Mouse (Mus musculus) liver, embryonic 11.5 days (tissue): Measurements from ENCODE around the gene Acadvl. TPM values are rescaled to one million over a fixed set of nuclear protein-coding genes. Genes with fewer than 3 reads are reported as not detected.

ENCODE experiments used
- ATAC-seq: fragments of 200-750 bp; cut with Nextera tagmentation; replicated peaks from 2 replicates; pipeline ENCODE4 v1.8.0; 2017; ENCODE audit warnings: moderate number of reproducible peaks, mild to moderate bottlenecking, moderate TSS enrichment, moderate library complexity; ENCODE audit not compliant: low FRiP score
- DNase-seq: peaks from one replicate; pipeline ENCODE4 v3.0.0-alpha.2; 2017; ENCODE audit warnings: low spot score
- H3K27ac ChIP-seq: fragments of 300-500 bp; sonication (generic); 2 replicates; pipeline ENCODE4 v1.5.1; 2014; ENCODE audit warnings: mild to moderate bottlenecking, low read depth, low read length, control low read depth
- H3K27me3 ChIP-seq: fragments of 300-500 bp; sonication (generic); replicated peaks from 2 replicates; pipeline ENCODE4 v1.6.1; 2014; ENCODE audit warnings: low read length, mixed read lengths; ENCODE audit not compliant: control insufficient read depth, insufficient read depth
- H3K36me3 ChIP-seq: fragments of 300-500 bp; sonication (generic); 2 replicates; pipeline ENCODE4 v1.6.1; 2014; ENCODE audit warnings: mild to moderate bottlenecking, low read length, moderate library complexity, mixed read lengths; ENCODE audit not compliant: control insufficient read depth, insufficient read depth
- H3K4me1 ChIP-seq: fragments of 300-500 bp; sonication (generic); replicated peaks from 2 replicates; pipeline ENCODE4 v1.6.1; 2014; ENCODE audit warnings: low read length, mixed read lengths; ENCODE audit not compliant: control insufficient read depth, insufficient read depth
- H3K4me2 ChIP-seq: fragments of 300-500 bp; sonication (generic); 2 replicates; pipeline ENCODE4 v1.6.1; 2014; ENCODE audit warnings: mild to moderate bottlenecking, control low read depth, moderate library complexity
- H3K4me3 ChIP-seq: fragments of 300-500 bp; sonication (generic); 2 replicates; pipeline ENCODE4 v1.5.1; 2014; ENCODE audit warnings: low read depth, low read length, control low read depth
- H3K9ac ChIP-seq: fragments of 300-500 bp; sonication (generic); 2 replicates; pipeline ENCODE4 v1.6.1; 2014; ENCODE audit warnings: low read depth, low read length, control low read depth
- H3K9me3 ChIP-seq: fragments of 300-500 bp; sonication (generic); 2 replicates; pipeline ENCODE4 v1.6.1; 2016; ENCODE audit warnings: low read length, inconsistent platforms, mixed read lengths; ENCODE audit not compliant: control insufficient read depth
- WGBS: fragments of 180-500 bp; shearing (Covaris S2); extraction: QIAGEN DNeasy Blood & Tissue Kit; methylation state at CpG from one replicate; pipeline ENCODE4 v1.1.7; 2014; 5-methylcytosine and 5-hydroxymethylcytosine counted together
- polyA plus RNA-seq: library from polyadenylated mRNA; unstranded; fragments of >200 nt; fragmentation: Nextera tagmentation; extraction: Ambion mirVana; gene quantifications from 2 replicates; pipeline ENCODE4 v1.2.1, GENCODE M21; 2014

The Acadvl gene
- polyA plus RNA-seq, 1 experiment from 2014 or later, result 85.7 TPM

DNA sequence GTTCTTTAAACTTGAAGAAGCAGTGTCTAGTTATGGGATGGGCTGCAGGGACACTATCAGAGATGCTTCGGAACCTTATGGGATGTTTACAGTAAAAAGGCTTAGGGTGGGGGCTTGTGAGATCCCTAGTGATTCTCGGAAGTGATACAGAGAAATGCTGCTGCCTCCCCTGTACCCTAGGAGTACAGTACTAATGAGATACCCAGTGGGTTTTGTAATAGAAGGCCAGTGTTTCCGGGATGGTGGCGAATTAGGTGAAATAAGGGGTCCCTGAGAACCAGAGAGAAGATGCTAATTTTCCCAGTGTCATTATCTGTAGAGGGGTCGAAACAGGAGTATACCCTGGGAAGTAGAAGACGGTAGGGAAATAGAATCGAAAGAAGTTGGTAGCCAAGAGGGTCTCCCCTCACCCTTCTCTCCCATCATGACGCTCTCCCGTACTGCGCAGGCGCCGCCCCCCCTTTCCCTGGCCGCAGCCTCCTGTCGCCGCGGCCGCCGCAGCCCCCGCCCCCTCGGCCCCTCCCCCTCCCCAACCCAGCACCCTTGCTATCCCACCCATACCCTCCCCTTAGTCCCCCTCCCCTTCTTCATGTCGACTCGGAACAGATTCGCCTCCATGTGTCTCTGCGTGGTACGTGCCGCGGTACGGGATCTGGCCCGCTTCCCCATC, 8.4 kb upstream of the Acadvl start:
- WGBS, result 5% methylated on average over 27 of the region's 29 CpGs
- DNase-seq, result no peak
- peak overlapping the region; percentile 1; the same call in 1 of the 2 replicates for H3K9ac ChIP-seq
- no peak overlapping the region for H3K27ac ChIP-seq
- H3K9me3 ChIP-seq, result no peaks in the 10 kb centered on the region
- H3K4me1 ChIP-seq, result peaks cover 59% of the 10 kb centered on the region
- peak overlapping the region; percentile 40 for H3K4me3 ChIP-seq
- H3K27me3 ChIP-seq, result no peaks in the 10 kb centered on the region; the same call in 1 of the 2 replicates
- ATAC-seq, result no peak
- peak overlapping the region; percentile 57 for H3K4me2 ChIP-seq
- H3K36me3 ChIP-seq, result no peaks in the 10 kb centered on the region

DNA sequence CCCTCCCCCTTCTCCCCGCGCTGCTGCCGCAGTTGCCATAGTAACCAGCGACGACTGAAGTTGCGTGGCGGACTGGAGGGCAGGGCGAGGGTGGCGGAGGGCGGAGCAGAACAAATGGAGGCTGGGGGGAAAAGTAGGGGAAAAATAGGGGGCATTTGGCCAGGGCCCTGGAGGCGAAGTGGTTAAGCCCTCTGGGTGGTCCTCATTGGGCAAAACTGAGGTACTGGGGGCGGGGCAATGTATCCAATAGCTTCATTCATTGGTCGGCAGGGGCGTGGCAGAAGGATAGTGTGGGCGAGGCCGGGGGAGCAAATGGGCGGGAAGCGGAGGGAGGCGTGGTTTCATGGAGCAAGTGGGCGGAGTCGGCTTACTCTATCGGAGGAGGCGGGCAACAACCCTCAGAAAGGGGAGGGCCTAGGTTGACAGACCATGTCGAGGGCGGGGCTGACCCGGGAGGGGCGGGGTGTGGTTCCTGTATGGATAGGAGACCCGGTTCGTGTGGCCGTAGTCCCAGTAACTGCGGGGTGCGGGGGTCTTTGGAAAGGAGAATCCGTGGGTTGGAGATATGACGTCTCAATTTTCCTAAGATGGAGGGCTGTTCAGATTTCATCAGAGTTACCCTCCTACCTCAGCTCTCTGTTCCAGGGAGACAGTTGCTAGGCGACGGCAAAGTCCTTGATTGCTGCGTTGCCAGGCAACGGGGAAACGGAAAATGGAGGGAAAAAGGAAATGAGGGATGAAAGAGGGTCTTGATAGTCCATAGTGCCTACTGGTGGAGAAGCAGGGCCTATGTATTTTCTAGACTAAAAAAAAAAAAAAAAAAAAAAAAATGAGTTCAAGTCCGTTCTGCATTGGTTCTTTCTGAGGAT, 6.3 kb upstream of the Acadvl start:
- H3K4me2 ChIP-seq, result peak overlapping the region; percentile 81
- peak overlapping the region; percentile 67 for H3K27ac ChIP-seq
- H3K27me3 ChIP-seq, result no peaks in the 10 kb centered on the region; the same call in 1 of the 2 replicates
- 3% methylated on average over 40 of the region's 40 CpGs for WGBS
- H3K36me3 ChIP-seq, result no peaks in the 10 kb centered on the region
- H3K9ac ChIP-seq, result peak overlapping the region; percentile 46
- peak overlapping the region; percentile 66 for H3K4me3 ChIP-seq
- peak; percentile 99 for DNase-seq
- no peaks in the 10 kb centered on the region for H3K9me3 ChIP-seq
- peaks cover 54% of the 10 kb centered on the region for H3K4me1 ChIP-seq
- ATAC-seq, result peak; percentile 86

DNA sequence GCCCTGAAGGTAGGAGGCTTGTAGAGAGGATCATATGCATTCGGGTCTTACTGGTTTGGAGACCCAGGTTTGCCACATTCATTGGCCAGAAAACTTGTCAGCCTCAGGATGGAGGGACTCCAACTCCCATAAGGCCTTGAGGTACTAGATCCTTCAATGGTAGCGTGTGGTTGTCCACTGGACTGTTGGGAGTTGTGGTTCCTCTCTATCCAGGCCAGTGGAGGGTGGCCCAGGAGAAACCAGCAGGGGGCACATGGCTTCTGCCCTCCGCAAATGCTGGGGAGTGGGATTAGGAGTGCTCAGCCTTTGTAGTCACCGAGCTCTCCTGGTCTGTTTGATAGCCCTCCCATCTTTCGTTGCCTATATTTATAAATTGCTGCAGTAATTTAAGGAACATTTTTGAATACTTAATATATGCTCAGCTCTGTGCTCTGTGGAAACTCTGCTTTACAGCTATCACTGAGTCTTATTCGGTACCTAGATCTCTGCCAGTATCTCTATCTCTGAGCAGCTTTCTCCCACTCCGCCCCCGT, 5.6 kb upstream of the Acadvl start:
- H3K4me2 ChIP-seq, result peak overlapping the region; percentile 81
- WGBS, result under 1% methylated on average over 8 of the region's 8 CpGs
- H3K36me3 ChIP-seq, result no peaks in the 10 kb centered on the region
- peak overlapping the region; percentile 67 for H3K27ac ChIP-seq
- H3K9ac ChIP-seq, result peak overlapping the region; percentile 46
- peak overlapping the region; percentile 66 for H3K4me3 ChIP-seq
- H3K27me3 ChIP-seq, result no peaks in the 10 kb centered on the region; the same call in 1 of the 2 replicates
- peaks cover 47% of the 10 kb centered on the region for H3K4me1 ChIP-seq
- ATAC-seq (peak; percentile 85), DNase-seq (no peak)
- no peaks in the 10 kb centered on the region for H3K9me3 ChIP-seq

GRCm38 (mm10) chr11:70020022-70020631, 4.9 kb upstream of the Acadvl start:
- Histone ChIP-seq H3K27ac (peak overlapping the region; percentile 74), H3K4me3 (peak overlapping the region; percentile 67), H3K9ac (peak overlapping the region; percentile 30; the same call in 1 of the 2 replicates), H3K4me1 (peaks cover 47% of the 10 kb centered on the region), H3K9me3 (no peaks in the 10 kb centered on the region), H3K36me3 (no peaks in the 10 kb centered on the region), H3K4me2 (peak overlapping the region; percentile 81), H3K27me3 (no peaks in the 10 kb centered on the region; the same call in 1 of the 2 replicates)
- WGBS, result 13% methylated on average over 8 of the region's 8 CpGs
- DNase-seq (no peak), ATAC-seq (no peak)

DNA sequence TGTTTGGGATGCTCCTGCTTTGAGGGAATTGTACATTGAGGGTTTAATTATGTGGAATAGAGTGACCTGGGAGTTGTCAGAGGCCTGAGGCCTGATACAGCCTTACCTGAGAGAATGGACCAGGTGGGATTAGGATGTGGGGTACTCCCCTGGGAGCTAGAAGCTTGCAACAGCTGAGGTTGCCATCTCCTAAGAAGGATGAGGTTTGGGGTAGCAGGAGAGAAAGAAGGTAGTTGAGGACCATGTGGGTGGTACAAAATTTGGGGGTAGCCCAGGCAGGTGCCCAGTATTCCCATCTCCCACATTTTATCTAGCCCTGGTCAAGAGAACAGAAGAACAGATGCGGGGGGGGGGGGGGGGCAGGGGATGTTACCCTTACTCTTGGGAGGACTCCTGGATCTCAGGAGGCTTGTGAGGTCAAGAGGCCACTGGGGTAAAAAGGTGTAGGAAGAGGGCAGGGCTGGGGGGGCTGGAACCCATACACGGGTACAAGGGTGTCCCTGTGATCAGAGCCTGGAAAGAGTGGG, 4.3 kb upstream of the Acadvl start:
- Histone ChIP-seq H3K4me2 (peak overlapping the region; percentile 81), H3K27ac (peak overlapping the region; percentile 74; the same call in 1 of the 2 replicates), H3K36me3 (no peaks in the 10 kb centered on the region), H3K4me3 (peak overlapping the region; percentile 67), H3K9me3 (no peaks in the 10 kb centered on the region), H3K27me3 (no peaks in the 10 kb centered on the region; the same call in 1 of the 2 replicates), H3K9ac (peak overlapping the region; percentile 38; the same call in 1 of the 2 replicates), H3K4me1 (peaks cover 50% of the 10 kb centered on the region)
- no peak for DNase-seq
- ATAC-seq, result no peak
- 28% methylated on average over 2 of the region's 2 CpGs for WGBS

GRCm38 (mm10) chr11:70018131-70018990, 3.1 kb upstream of the Acadvl start:
- H3K27me3 ChIP-seq, result no peaks in the 10 kb centered on the region
- H3K9ac ChIP-seq, result peak overlapping the region; percentile 71
- ATAC-seq, result no peak
- 2% methylated on average over 23 of the region's 25 CpGs for WGBS
- peak overlapping the region; percentile 67 for H3K4me3 ChIP-seq
- H3K9me3 ChIP-seq, result no peaks in the 10 kb centered on the region
- H3K4me2 ChIP-seq, result peak overlapping the region; percentile 81
- DNase-seq, result no peak
- peaks cover 48% of the 10 kb centered on the region for H3K4me1 ChIP-seq
- peak overlapping the region; percentile 73 for H3K27ac ChIP-seq
- peaks cover 3% of the 10 kb centered on the region; the same call in 1 of the 2 replicates for H3K36me3 ChIP-seq

DNA sequence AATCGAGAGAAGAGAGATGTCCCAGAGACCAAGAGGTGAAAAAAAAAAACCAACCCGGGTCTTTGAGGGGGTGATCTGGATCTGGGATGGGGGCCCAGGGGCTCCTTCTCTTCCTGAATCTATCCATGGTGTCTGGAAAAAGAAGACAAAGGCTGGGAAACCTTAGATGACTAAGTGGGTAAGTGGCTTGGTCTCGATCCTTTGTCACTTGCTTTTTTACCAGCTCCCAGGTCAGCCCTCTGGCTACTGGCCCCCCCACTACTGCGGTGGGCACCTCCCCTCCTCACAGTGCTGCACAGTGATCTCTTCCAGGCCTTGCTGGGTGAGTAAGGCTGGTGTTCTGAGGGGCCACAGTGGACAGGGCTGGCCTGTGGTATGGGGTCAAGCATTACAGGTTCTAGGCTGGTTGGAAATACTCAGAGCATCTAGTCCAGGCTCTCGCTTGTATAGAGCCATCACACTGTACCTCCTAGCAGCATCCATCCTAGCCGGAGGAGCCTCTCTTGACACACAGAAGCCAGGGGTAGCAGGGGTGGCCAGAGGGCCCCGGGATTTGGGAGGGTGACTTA, 2.1 kb upstream of the Acadvl start:
- peaks cover 46% of the 10 kb centered on the region for H3K4me1 ChIP-seq
- DNase-seq, result no peak
- H3K9me3 ChIP-seq, result no peaks in the 10 kb centered on the region
- no peak overlapping the region for H3K9ac ChIP-seq
- H3K27ac ChIP-seq, result peak overlapping the region; percentile 19; the same call in 1 of the 2 replicates
- H3K4me2 ChIP-seq, result peak overlapping the region; percentile 81
- H3K4me3 ChIP-seq, result peak overlapping the region; percentile 12; the same call in 1 of the 2 replicates
- no peaks in the 10 kb centered on the region for H3K27me3 ChIP-seq
- H3K36me3 ChIP-seq, result peaks cover 11% of the 10 kb centered on the region
- 51% methylated on average over 7 of the region's 7 CpGs for WGBS
- no peak for ATAC-seq
